Mouse (Mus musculus) layer of hippocampus, adult 18-20 months (tissue): ENCODE results near the gene Dars. TPM values are rescaled to one million over a fixed set of nuclear protein-coding genes. Genes with fewer than 3 reads are reported as not detected.

Source experiments
- DNase-seq, 2 experiments: peaks; one replicate each; pipeline ENCODE4 v3.0.0; 2022; ENCODE audit warnings: low spot score in 2 of 2
- total RNA-seq, 2 experiments: library from RNA; stranded (reverse); gene quantifications; 2 replicates each; pipeline ENCODE4 v1.2.3; 2021

Gene Dars
- total RNA-seq, 2 experiments from 2014 or later = 66.5 to 68.7 TPM

GRCm38 (mm10) chr1:128424928-128425327 is 7.8 kb upstream of the Dars start:
- no peak for DNase-seq

- DNase-seq = peak in 1 of 2 experiments; percentile 9
Observed at GRCm38 (mm10) chr1:128417533-128417888, 343 bp upstream of the Dars start.

- DNase-seq = no peak
Observed at GRCm38 (mm10) chr1:128411141-128411540, 6.0 kb downstream of the Dars start.

GRCm38 (mm10) chr1:128406846-128407245 is 10.3 kb downstream of the Dars start:
- DNase-seq = no peak

GRCm38 (mm10) chr1:128405675-128406074 is 11.5 kb downstream of the Dars start:
- DNase-seq = no peak

- peak in 1 of 2 experiments; percentile 14 for DNase-seq
Observed at GRCm38 (mm10) chr1:128405041-128405481, 12.1 kb downstream of the Dars start.

- DNase-seq = no peak
Observed at GRCm38 (mm10) chr1:128400926-128401325, 16.2 kb downstream of the Dars start.

GRCm38 (mm10) chr1:128399941-128400915 is 16.9 kb downstream of the Dars start:
- DNase-seq = peak in 1 of 2 experiments; percentile 11

- DNase-seq = no peak
Observed at GRCm38 (mm10) chr1:128398738-128399445, 18.3 kb downstream of the Dars start.

- no peak for DNase-seq
Observed at GRCm38 (mm10) chr1:128394657-128395056, 22.5 kb downstream of the Dars start.

- DNase-seq = no peak
Observed at GRCm38 (mm10) chr1:128392382-128392781, 24.8 kb downstream of the Dars start.

- no peak for DNase-seq
Observed at GRCm38 (mm10) chr1:128386487-128386886, 30.7 kb downstream of the Dars start.

GRCm38 (mm10) chr1:128376841-128377240 is 40.3 kb downstream of the Dars start:
- DNase-seq = no peak

GRCm38 (mm10) chr1:128372143-128372860 is 44.9 kb downstream of the Dars start:
- DNase-seq = no peak

- DNase-seq = peak; percentile 26 to 83
Observed at GRCm38 (mm10) chr1:128368732-128369441, 48.3 kb downstream of the Dars start.

GRCm38 (mm10) chr1:128360601-128361000 is 56.6 kb downstream of the Dars start:
- peak; percentile 44 to 51 for DNase-seq

- peak; percentile 88 to 95 for DNase-seq
Observed at GRCm38 (mm10) chr1:128359554-128360376, 57.4 kb downstream of the Dars start, which contains the start of gene Mcm6. TSS of gene Mcm6 (minus strand) at chr1:128359664.

- DNase-seq = peak in 1 of 2 experiments; percentile 29
Observed at GRCm38 (mm10) chr1:128358916-128359553, 58.1 kb downstream of the Dars start.

GRCm38 (mm10) chr1:128358276-128358675 is 58.9 kb downstream of the Dars start:
- DNase-seq = no peak
